Mouse (Mus musculus) forebrain, embryonic 12.5 days (tissue): ENCODE measurements around the gene Cfd. TPM values are rescaled to one million over a fixed set of nuclear protein-coding genes. Genes with fewer than 3 reads are reported as not detected.

Experiments
- ATAC-seq: fragments of 200-750 bp; cut with Nextera tagmentation; 2 replicates; pipeline ENCODE4 v1.8.0; 2017; ENCODE audit warnings: moderate TSS enrichment; ENCODE audit not compliant: low FRiP score
- H3K27ac ChIP-seq: fragments of 300-500 bp; sonication (generic); 2 replicates; pipeline ENCODE4 v1.5.1; 2016; ENCODE audit warnings: mild to moderate bottlenecking
- H3K27me3 ChIP-seq: fragments of 300-500 bp; sonication (generic); 2 replicates; pipeline ENCODE4 v1.6.1; 2016; ENCODE audit warnings: mild to moderate bottlenecking
- H3K36me3 ChIP-seq: fragments of 300-500 bp; sonication (generic); replicated peaks from 2 replicates; pipeline ENCODE4 v1.6.1; 2016; ENCODE audit warnings: mild to moderate bottlenecking
- H3K4me1 ChIP-seq: fragments of 300-500 bp; sonication (generic); 2 replicates; pipeline ENCODE4 v1.6.1; 2016
- H3K4me2 ChIP-seq: fragments of 300-500 bp; sonication (generic); 2 replicates; pipeline ENCODE4 v1.6.1; 2016; ENCODE audit warnings: mild to moderate bottlenecking, moderate library complexity
- H3K4me3 ChIP-seq: fragments of 300-500 bp; sonication (generic); replicated peaks from 2 replicates; pipeline ENCODE4 v1.5.1; 2016; ENCODE audit warnings: mild to moderate bottlenecking
- H3K9ac ChIP-seq: fragments of 300-500 bp; sonication (generic); 2 replicates; pipeline ENCODE4 v1.6.1; 2016; ENCODE audit warnings: mild to moderate bottlenecking
- H3K9me3 ChIP-seq: fragments of 300-500 bp; sonication (generic); 2 replicates; pipeline ENCODE4 v1.6.1; 2016
- WGBS: fragments of 180-500 bp; shearing (Covaris S2); methylation state at CpG from one replicate; pipeline ENCODE4 v1.1.7; 2016; 5-methylcytosine and 5-hydroxymethylcytosine counted together
- polyA plus RNA-seq: library from polyadenylated mRNA; unstranded; fragments of >200 nt; fragmentation: Nextera tagmentation; extraction: Ambion mirVana; gene quantifications from 2 replicates; pipeline ENCODE4 v1.2.1, GENCODE M21; 2016

Gene Cfd
- polyA plus RNA-seq, 1 experiment from 2014 or later = not detected

GRCm38 (mm10) chr10:79864351-79865188, 26.1 kb upstream of the Cfd start:
- H3K9me3 ChIP-seq = no peaks in the 10 kb centered on the region
- 56% methylated on average over 10 of the region's 10 CpGs for WGBS
- no peak overlapping the region for H3K4me2 ChIP-seq
- H3K27me3 ChIP-seq = no peaks in the 10 kb centered on the region
- H3K9ac ChIP-seq = no peak overlapping the region
- H3K36me3 ChIP-seq = peaks cover 87% of the 10 kb centered on the region
- no peak overlapping the region for H3K4me3 ChIP-seq
- ATAC-seq = peak; percentile 28
- H3K4me1 ChIP-seq = peaks cover 20% of the 10 kb centered on the region; the same call in 1 of the 2 replicates
- H3K27ac ChIP-seq = peak overlapping the region; percentile 51; the same call in 1 of the 2 replicates

- ATAC-seq = 0 out of 2 replicates have a peak, but pooled peaks have one; percentile 12
- Histone ChIP-seq H3K27me3 (no peaks in the 10 kb centered on the region), H3K36me3 (peaks cover 86% of the 10 kb centered on the region), H3K4me3 (no peak overlapping the region), H3K9me3 (no peaks in the 10 kb centered on the region), H3K9ac (no peak overlapping the region), H3K4me1 (peaks cover 22% of the 10 kb centered on the region; the same call in 1 of the 2 replicates), H3K27ac (peak overlapping the region; percentile 51), H3K4me2 (no peak overlapping the region)
- 68% methylated on average over 12 of the region's 12 CpGs for WGBS
Measured at GRCm38 (mm10) chr10:79865189-79865601, 25.5 kb upstream of the Cfd start.

- Histone ChIP-seq H3K4me2 (no peak overlapping the region), H3K36me3 (peaks cover 83% of the 10 kb centered on the region), H3K9ac (no peak overlapping the region), H3K27me3 (no peaks in the 10 kb centered on the region), H3K27ac (peak overlapping the region; percentile 51; the same call in 1 of the 2 replicates), H3K9me3 (no peaks in the 10 kb centered on the region), H3K4me1 (peaks cover 18% of the 10 kb centered on the region), H3K4me3 (no peak overlapping the region)
- WGBS = 84% methylated on average over 19 of the region's 19 CpGs
- no peak for ATAC-seq
Measured at GRCm38 (mm10) chr10:79865801-79866295, 24.8 kb upstream of the Cfd start.

GRCm38 (mm10) chr10:79866601-79867000, 24.1 kb upstream of the Cfd start:
- Histone ChIP-seq H3K4me1 (peaks cover 21% of the 10 kb centered on the region), H3K9ac (no peak overlapping the region), H3K4me2 (no peak overlapping the region), H3K9me3 (no peaks in the 10 kb centered on the region), H3K27me3 (no peaks in the 10 kb centered on the region), H3K4me3 (no peak overlapping the region), H3K27ac (no peak overlapping the region), H3K36me3 (peaks cover 83% of the 10 kb centered on the region)
- no peak for ATAC-seq
- WGBS = 87% methylated on average over 11 of the region's 11 CpGs

GRCm38 (mm10) chr10:79871845-79872244, 18.8 kb upstream of the Cfd start:
- no peak for ATAC-seq
- peaks cover 44% of the 10 kb centered on the region for H3K4me1 ChIP-seq
- peak overlapping the region; percentile 71 for H3K4me2 ChIP-seq
- 83% methylated on average over 8 of the region's 8 CpGs for WGBS
- H3K27me3 ChIP-seq = no peaks in the 10 kb centered on the region
- H3K9me3 ChIP-seq = no peaks in the 10 kb centered on the region
- peak overlapping the region; percentile 1; the same call in 1 of the 2 replicates for H3K9ac ChIP-seq
- no peak overlapping the region for H3K27ac ChIP-seq
- peak overlapping the region; percentile 10; the same call in 1 of the 2 replicates for H3K4me3 ChIP-seq
- H3K36me3 ChIP-seq = peaks cover 37% of the 10 kb centered on the region

GRCm38 (mm10) chr10:79872862-79873261, 17.8 kb upstream of the Cfd start:
- Histone ChIP-seq H3K4me1 (peaks cover 44% of the 10 kb centered on the region), H3K27ac (peak overlapping the region; percentile 93), H3K36me3 (peaks cover 29% of the 10 kb centered on the region), H3K4me2 (peak overlapping the region; percentile 71), H3K27me3 (peaks cover 4% of the 10 kb centered on the region; the same call in 1 of the 2 replicates), H3K4me3 (peak overlapping the region; percentile 76), H3K9me3 (no peaks in the 10 kb centered on the region), H3K9ac (peak overlapping the region; percentile 95)
- 49% methylated on average over 3 of the region's 3 CpGs for WGBS
- no peak for ATAC-seq

- H3K4me2 ChIP-seq = peak overlapping the region; percentile 71
- WGBS = 4% methylated on average over 6 of the region's 6 CpGs
Measured at GRCm38 (mm10) chr10:79873313-79873712, 17.3 kb upstream of the Cfd start.

GRCm38 (mm10) chr10:79873715-79874289, 16.9 kb upstream of the Cfd start:
- no peaks in the 10 kb centered on the region for H3K9me3 ChIP-seq
- H3K4me2 ChIP-seq = peak overlapping the region; percentile 71
- 0 out of 2 replicates have a peak, but pooled peaks have one; percentile 13 for ATAC-seq
- H3K27ac ChIP-seq = peak overlapping the region; percentile 93
- peak overlapping the region; percentile 76 for H3K4me3 ChIP-seq
- peak overlapping the region; percentile 95 for H3K9ac ChIP-seq
- 1% methylated on average over 26 of the region's 26 CpGs for WGBS
- H3K36me3 ChIP-seq = peaks cover 29% of the 10 kb centered on the region
- peaks cover 7% of the 10 kb centered on the region; the same call in 1 of the 2 replicates for H3K27me3 ChIP-seq
- H3K4me1 ChIP-seq = peaks cover 44% of the 10 kb centered on the region

More at GRCm38 (mm10) chr10:79873313-79873712, 17.3 kb upstream of the Cfd start:
- Histone ChIP-seq H3K4me1 (peaks cover 44% of the 10 kb centered on the region), H3K36me3 (peaks cover 29% of the 10 kb centered on the region), H3K27ac (peak overlapping the region; percentile 93), H3K27me3 (peaks cover 7% of the 10 kb centered on the region; the same call in 1 of the 2 replicates), H3K9ac (peak overlapping the region; percentile 95), H3K9me3 (no peaks in the 10 kb centered on the region), H3K4me3 (peak overlapping the region; percentile 76)
- ATAC-seq = no peak

- Histone ChIP-seq H3K9ac (peak within 1 kb of the TSS; percentile 95), H3K4me3 (peak within 1 kb of the TSS; percentile 76), H3K27ac (peak within 1 kb of the TSS; percentile 93), H3K4me2 (peak within 1 kb of the TSS; percentile 71), H3K9me3 (no peaks in the 10 kb centered on the region), H3K4me1 (peaks cover 39% of the 10 kb centered on the region), H3K27me3 (peaks cover 7% of the 10 kb centered on the region; the same call in 1 of the 2 replicates), H3K36me3 (peaks cover 24% of the 10 kb centered on the region)
- peak; percentile 95 for ATAC-seq
- 0% methylated on average over 49 of the region's 57 CpGs for WGBS
Measured at GRCm38 (mm10) chr10:79874290-79874862, 16.3 kb upstream of the Cfd start, which contains the start of the genes Prtn3 and Plppr3. Prtn3 (plus strand) TSS chr10:79874476. Plppr3 (minus strand) TSS chr10:79874634.

- H3K36me3 ChIP-seq = peaks cover under 1% of the 10 kb centered on the region; the same call in 1 of the 2 replicates
- H3K27me3 ChIP-seq = peaks cover 35% of the 10 kb centered on the region
- H3K27ac ChIP-seq = no peak overlapping the region
- peaks cover 30% of the 10 kb centered on the region for H3K4me1 ChIP-seq
- 74% methylated on average over 1 of the region's 1 CpGs for WGBS
- H3K9me3 ChIP-seq = no peaks in the 10 kb centered on the region
- no peak overlapping the region for H3K4me3 ChIP-seq
- H3K9ac ChIP-seq = no peak overlapping the region
- ATAC-seq = no peak
- no peak overlapping the region for H3K4me2 ChIP-seq
Measured at GRCm38 (mm10) chr10:79877174-79877573, 13.5 kb upstream of the Cfd start.

GRCm38 (mm10) chr10:79877757-79878156, 12.9 kb upstream of the Cfd start:
- H3K27ac ChIP-seq = no peak overlapping the region
- no peak overlapping the region for H3K4me2 ChIP-seq
- H3K9me3 ChIP-seq = no peaks in the 10 kb centered on the region
- 48% methylated on average over 12 of the region's 12 CpGs for WGBS
- no peak overlapping the region for H3K4me3 ChIP-seq
- ATAC-seq = no peak
- no peaks in the 10 kb centered on the region for H3K36me3 ChIP-seq
- H3K27me3 ChIP-seq = peaks cover 41% of the 10 kb centered on the region
- H3K4me1 ChIP-seq = peaks cover 30% of the 10 kb centered on the region
- H3K9ac ChIP-seq = no peak overlapping the region

- Histone ChIP-seq H3K36me3 (no peaks in the 10 kb centered on the region), H3K4me3 (no peak overlapping the region), H3K9me3 (no peaks in the 10 kb centered on the region), H3K27ac (no peak overlapping the region), H3K4me1 (peaks cover 26% of the 10 kb centered on the region), H3K4me2 (no peak overlapping the region), H3K9ac (no peak overlapping the region), H3K27me3 (peaks cover 59% of the 10 kb centered on the region)
- WGBS = 41% methylated on average over 3 of the region's 3 CpGs
- ATAC-seq = no peak
Measured at GRCm38 (mm10) chr10:79879527-79879926, 11.1 kb upstream of the Cfd start.
